Mouse (Mus musculus) NIH3T3 (cell line): Measurements from ENCODE around the gene Akna.

Experiments
- DNase-seq: peaks from one replicate; pipeline ENCODE4 v3.0.0-alpha.2; 2012; ENCODE audit warnings: low read depth

The Akna gene

DNA sequence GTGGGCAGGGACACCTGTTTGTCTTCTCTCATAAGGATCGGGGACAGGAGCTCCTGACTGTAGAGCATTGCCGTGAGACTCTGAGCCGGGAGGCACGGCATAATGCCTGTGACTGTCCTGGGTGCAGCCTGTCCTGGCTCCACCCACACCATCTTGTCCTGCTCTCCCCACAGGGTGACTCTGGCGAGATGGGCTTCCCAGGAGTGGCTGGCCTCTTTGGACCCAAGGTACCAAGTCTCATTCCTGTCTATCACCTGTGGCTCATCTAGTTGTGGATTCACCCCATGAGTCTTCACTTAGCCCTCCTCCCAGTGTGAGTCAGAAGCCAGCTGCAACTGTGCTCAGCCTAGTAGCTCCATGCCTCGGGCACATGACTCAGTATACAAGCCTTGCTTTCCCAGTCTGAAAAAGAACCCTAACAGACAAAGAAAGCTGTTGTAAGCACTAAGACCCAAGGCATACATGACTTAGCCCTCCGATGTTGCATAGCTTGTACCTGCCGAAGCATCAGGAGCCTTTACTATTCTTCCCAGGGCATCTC is 79.8 kb downstream of the Akna start:
- peak; percentile 86 for DNase-seq

DNA sequence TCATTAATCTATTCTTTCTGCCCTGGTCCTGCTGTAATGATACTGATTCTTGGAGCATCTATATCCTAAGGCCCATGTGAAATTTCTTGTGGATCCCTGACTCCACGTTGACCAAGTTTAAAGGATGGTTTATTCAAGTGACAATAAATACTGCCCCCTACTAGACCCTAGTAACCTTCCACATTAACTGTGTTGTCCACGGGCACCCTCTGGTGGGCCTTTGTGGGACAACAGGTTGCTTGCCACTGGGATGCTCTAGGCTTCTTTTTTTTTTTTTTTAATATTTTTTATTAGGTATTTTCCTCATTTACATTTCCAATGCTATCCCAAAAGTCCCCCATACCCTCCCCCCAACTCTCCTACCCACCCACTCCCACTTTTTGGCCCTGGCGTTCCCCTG is 83.6 kb downstream of the Akna start:
- peak; percentile 90 for DNase-seq
